Mouse (Mus musculus) lung, postnatal 4 days (tissue): ENCODE data around the gene Cilp.

Experiments used
- DNase-seq, 2 experiments: peaks; one replicate each; pipeline ENCODE4 v3.0.0; 2021

Cilp gene

DNA sequence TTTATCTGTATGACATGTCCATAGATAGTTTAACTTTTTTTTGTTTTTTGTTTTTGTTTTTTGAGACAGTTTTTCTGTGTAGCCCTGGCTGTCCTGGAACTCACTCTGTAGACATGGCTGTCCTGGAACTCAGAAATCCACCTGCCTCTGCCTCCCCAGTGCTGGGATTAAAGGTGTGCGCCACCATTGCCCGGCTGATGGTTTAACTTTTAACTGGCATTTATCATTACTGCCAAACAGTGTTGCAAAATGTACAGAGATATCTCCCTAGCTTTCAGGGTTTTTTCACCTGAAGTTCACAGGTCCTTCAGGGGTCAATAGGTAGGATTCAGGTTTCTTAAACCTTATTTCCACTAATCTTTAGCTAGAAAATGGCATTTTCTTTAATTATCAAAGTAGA lies 32.1 kb downstream of the Cilp start:
- DNase-seq = no peak

DNA sequence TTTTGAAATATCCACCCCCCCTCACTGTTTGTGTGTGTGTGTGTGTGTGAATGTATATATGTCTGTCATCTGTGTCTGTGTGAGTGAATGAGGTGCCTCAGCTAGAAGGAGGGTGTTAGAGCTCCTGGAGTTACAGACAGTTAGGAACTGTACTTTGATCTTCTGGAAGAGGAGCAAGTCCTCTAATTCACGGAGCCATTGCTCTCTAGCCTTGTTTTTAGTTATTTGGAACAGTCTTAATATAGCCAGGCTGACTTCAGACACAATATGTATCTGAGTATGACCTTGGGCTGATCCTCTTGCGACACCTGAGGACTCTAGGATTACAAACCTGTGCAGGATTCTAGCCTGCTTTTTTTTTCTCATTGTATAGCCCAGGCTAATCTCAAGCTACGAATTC lies 33.8 kb downstream of the Cilp start:
- DNase-seq = no peak

DNA sequence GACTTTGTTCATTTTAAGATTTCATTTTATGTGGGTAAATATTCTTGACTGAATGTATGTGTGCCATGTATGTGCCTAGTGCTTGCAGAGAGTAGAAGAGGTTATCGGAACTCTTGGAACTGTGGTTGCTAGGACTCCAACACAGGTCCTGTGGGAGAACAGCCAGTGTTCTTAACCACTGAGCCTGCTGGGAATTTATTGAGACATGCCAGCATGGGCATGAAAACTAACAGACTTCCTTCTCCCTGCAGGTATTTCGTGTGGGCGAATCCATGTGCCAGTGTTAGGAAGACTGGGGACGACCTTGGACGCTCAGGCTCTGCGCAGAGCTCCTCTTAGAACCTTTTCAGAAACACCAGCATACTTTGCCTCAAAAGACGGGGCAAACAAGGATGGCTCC lies 34.7 kb downstream of the Cilp start:
- DNase-seq = no peak

DNA sequence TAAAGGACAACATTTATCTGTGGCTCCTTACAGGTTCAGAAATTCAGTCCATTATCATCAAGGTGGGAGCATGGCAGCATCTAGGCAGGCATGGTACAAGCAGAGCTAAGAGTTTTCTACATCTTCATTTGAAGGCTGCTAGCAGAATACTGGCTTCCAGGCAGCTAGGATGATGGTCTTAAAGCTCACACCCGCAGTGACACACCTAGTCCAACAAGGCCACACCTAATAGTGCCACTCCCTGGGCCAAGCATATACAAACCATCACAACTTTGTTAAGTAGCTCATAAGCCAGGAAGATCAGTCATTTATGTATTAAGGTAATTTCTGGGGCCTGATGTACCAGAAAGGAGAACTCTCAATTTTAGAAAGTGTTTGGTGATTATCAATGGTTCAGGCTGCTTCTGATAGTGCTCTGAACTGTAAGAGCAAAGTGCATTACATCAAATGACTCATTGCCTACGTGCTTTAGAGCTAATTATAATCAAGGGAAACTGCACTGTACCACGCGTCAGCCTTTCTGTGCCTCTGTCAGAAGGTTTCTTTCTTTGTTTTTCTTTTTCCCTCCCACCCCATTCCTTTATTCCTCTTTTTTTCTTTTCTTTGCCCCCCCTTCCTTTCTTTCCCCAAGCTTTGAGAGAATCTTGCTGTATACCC lies 37.5 kb downstream of the Cilp start:
- no peak for DNase-seq

DNA sequence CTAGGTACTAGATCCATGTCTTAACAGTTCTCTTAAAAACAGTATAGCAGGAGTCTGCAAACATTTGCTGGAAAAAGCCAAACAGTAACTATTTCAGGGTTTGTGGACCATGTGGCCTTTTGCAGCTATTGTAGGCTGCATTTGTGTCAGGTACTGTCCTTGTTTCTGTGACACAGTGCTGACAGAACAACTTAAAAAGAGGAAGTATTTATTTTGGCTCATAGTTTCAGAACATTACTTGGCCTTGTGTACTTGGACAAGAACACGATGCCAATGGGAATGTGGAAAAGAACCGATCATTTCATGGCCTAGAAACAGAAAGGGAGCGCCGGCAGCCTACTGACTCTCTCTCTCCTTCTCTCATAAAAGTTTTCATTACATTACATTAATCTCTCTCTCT lies 38.6 kb downstream of the Cilp start:
- no peak for DNase-seq

DNA sequence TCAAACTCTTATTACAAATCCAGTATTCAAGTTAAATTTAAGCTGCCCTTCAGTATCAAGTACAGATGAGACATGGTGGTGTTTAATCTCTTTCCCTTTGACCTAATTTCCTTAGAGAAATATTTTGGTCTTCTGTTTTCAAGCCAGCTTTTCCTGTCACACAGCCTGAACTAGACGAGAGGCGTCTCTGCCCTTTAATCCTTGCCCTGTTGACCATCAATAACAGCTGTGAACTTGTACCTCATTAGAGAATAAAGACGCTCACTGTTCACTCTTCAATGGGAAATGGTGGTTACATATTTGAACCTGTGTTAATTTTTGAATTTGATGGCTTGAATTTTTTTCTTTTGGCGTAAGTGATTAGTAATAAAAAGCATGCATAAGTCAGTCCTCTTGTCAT lies 39.3 kb downstream of the Cilp start:
- DNase-seq = no peak

DNA sequence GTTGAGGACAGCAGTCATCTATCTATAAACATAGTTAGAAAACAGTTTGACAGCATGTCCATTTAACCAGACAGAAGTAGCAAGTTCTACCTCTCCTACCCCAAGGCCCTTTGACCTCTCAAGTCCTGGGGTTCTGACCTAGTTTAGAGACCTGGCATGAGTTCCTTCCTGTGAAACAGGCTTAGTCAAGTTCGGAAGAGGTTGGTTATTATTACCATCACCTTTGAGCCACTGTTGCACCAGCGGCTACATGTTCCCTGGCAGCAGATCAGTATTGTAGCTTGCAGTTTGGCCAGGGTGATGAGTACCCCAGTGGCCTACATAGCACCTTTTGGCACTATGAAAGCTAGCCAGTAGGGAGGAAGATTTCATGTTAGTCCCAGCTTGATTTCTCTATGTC lies 41.7 kb downstream of the Cilp start:
- DNase-seq = no peak

DNA sequence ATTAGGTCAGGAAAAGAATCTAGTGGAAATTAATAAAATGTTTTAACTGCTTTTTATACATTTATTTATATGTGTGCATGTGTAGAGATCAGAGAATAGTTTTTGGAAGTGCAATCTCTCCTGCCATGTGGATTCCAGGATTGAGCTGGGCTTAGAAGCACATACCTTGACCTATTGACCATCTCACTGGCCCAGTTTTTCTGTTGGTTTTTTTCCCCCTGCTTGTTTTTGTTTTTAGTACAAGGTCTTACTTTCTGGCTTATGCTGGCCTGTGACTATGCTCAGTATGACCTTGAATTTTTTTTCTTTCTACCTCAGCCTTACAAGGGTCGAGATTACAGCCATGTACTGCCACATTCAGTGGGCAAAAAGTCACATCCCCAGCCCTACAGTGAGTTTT lies 43.0 kb downstream of the Cilp start:
- DNase-seq = no peak

DNA sequence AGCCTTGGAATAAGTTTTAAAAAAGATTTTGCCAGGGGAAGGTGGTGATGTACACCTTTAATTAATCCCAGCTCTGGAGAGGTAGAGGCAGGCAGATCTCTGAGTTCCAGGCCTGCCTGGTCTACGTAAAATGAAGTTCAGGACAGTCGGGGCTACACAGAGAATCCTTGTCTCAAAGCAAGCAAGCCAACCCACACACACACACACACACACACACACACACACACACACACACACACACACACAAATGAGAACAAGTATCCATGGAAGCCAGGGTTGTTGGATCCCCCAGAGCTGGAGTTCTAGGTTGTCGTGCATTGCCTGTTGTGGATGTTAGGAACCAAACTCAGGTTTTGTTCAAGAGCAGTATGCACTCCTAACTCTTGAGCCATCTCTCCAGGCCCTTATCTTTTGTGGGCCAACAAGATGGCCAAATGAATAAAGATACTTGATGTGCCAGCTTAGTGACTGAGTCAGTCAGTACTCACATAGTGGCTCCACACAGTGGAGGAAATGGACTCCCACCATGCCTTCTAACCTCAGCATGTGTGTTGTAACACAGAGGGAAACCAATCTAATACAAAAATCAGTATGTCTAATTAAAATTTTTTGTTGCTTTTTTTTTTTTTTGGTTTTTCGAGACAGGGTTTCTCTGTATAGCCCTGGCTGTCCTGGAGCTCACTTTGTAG lies 47.8 kb downstream of the Cilp start:
- no peak for DNase-seq

DNA sequence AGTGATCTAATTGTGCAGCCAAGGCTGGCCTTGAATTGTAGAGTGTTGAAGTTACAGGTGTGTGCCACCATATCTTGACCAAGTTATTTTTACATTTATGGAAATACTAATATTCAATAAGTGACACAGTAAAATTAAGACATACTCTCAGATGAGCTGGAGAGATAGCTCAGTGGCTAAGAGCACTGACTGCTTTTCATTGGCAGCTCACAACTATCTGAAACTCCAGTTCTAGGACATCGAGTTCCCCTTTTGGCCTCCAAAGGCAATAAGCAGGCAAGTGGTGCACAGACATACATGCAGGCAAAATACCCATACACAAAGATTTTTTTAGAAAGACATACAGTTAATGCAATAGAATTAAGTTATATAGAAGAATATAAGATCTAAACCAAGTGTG lies 48.9 kb downstream of the Cilp start:
- DNase-seq = no peak

DNA sequence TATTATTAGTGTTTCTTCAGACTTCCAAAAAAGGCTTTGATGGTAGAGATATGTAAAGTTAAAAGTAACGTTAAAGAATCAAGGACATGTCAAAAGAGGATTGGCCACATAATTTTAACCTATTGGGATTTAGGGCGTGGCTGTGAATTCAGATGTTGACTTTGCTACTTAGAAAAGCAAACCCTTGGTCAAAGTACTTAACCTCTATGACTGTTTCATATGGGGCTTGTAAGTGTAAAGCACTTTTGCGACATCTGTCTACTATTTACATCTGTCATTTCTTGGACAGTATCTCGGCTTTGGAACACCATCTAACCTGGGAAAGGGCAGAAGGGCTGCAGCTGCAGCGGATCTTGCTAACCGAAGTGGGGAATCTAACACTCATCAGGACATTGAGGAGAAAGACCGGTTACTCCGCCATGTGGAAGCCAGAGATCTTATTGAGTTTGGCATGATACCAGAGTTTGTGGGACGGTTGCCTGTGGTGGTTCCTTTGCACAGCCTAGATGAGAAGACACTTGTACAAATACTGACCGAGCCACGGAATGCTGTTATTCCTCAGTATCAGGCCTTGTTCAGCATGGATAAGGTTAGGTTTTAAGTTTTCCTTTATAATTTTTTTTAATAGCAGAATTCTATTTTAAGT lies 57.4 kb downstream of the Cilp start:
- no peak for DNase-seq

DNA sequence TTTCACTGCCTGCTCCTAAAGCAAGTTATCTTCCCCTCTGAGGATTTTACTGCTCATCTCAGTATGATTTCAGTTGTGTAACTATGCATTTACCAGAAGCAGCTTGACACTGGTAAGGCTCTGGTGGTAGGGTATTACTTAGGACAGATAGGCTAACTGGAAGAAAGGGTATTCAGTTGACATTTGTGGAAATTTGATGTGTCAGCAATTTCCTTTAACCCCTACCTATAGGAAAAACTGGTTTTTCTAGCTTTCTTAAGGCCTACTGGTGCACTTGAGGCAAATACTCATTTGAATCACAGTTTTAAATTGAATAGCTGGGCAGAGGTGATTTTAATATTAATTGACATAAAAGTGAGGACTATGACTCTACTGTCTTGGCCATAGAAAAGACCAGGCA lies 61.0 kb downstream of the Cilp start:
- no peak for DNase-seq

DNA sequence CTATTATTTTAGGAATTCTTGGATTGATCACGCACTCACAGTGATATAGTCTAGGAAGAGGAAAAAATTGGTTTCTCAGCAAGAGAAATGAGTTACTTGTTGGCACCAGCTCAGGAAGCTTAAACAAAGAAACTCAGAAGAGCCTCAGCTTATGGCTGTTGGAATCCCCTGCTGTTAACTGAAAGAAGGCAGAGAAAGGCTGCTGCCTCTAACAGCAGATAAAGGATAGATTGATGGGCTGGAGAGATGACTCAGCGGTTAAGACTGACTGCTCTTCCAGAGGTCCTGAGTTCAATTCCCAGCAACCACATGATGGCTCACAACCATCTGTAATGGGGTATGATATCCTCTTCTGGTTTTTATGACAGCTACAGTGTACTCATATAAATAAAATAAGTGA lies 62.4 kb downstream of the Cilp start:
- DNase-seq = no peak
